Mouse (Mus musculus): ENCODE results near the gene Ptprh. TPM values are rescaled to one million over a fixed set of nuclear protein-coding genes. Genes with fewer than 3 reads are reported as not detected.

Gene Ptprh
- polyA plus RNA-seq, 1 experiment from 2014 or later: 0.04 TPM

Small RNA genes lying within 50 kb of the gene (microRNA-seq; reads per million reads assigned to microRNA genes)
- not detected for gene Gm23577

Other genes starting within 250 kb of the Ptprh start
- gene Gp6, start 206.3 kb downstream of the Ptprh start, polyA plus RNA-seq (2015; fragmentation: Nextera tagmentation; extraction: Ambion mirVana): 0.71 and 0.83 TPM in 2 replicates
- gene Rdh13, start 158.4 kb downstream of the Ptprh start, polyA plus RNA-seq (2015; fragmentation: Nextera tagmentation; extraction: Ambion mirVana): 24.7 and 29.9 TPM in 2 replicates
- 3.3 and 4.2 TPM in 2 replicates for gene Eps8l1, start 143.4 kb downstream of the Ptprh start, polyA plus RNA-seq (2015; fragmentation: Nextera tagmentation; extraction: Ambion mirVana)
- 29.2 and 33.9 TPM in 2 replicates for gene Ppp1r12c, start 102.4 kb downstream of the Ptprh start, polyA plus RNA-seq (2015; fragmentation: Nextera tagmentation; extraction: Ambion mirVana)
- 610 and 755 TPM in 2 replicates for gene Tnnt1, start 87.7 kb downstream of the Ptprh start, polyA plus RNA-seq (2015; fragmentation: Nextera tagmentation; extraction: Ambion mirVana)
- gene Tnni3, start 79.8 kb downstream of the Ptprh start, polyA plus RNA-seq (2015; fragmentation: Nextera tagmentation; extraction: Ambion mirVana): 2,083 and 2,324 TPM in 2 replicates
- 0.59 and 0.95 TPM in 2 replicates for gene Dnaaf3, start 71.6 kb downstream of the Ptprh start, polyA plus RNA-seq (2015; fragmentation: Nextera tagmentation; extraction: Ambion mirVana)
- gene Syt5, start 56.5 kb downstream of the Ptprh start, polyA plus RNA-seq (2015; fragmentation: Nextera tagmentation; extraction: Ambion mirVana): 1.4 and 2.7 TPM in 2 replicates
- 2.4 TPM in 2 replicates for gene Tmem86b, start 27.4 kb upstream of the Ptprh start, polyA plus RNA-seq (2015; fragmentation: Nextera tagmentation; extraction: Ambion mirVana)
- gene Ppp6r1, start 55.0 kb upstream of the Ptprh start, polyA plus RNA-seq (2015; fragmentation: Nextera tagmentation; extraction: Ambion mirVana): 7.2 and 7.4 TPM in 2 replicates
- 74.0 and 79.9 TPM in 2 replicates for gene Hspbp1, start 81.0 kb upstream of the Ptprh start, polyA plus RNA-seq (2015; fragmentation: Nextera tagmentation; extraction: Ambion mirVana)
- 0.46 and 0.91 TPM in 2 replicates for gene Brsk1, start 86.6 kb upstream of the Ptprh start, polyA plus RNA-seq (2015; fragmentation: Nextera tagmentation; extraction: Ambion mirVana)
- gene Tmem150b, start 121.2 kb upstream of the Ptprh start, polyA plus RNA-seq (2015; fragmentation: Nextera tagmentation; extraction: Ambion mirVana): 0.05 and 0.07 TPM in 2 replicates
- gene Kmt5c, start 136.1 kb upstream of the Ptprh start, polyA plus RNA-seq (2015; fragmentation: Nextera tagmentation; extraction: Ambion mirVana): 57.1 and 60.0 TPM in 2 replicates
- 35.4 and 36.4 TPM in 2 replicates for gene Cox6b2, start 149.1 kb upstream of the Ptprh start, polyA plus RNA-seq (2015; fragmentation: Nextera tagmentation; extraction: Ambion mirVana)
- not detected in 2 replicates for gene Fam71e2, start 167.3 kb upstream of the Ptprh start, polyA plus RNA-seq (2015; fragmentation: Nextera tagmentation; extraction: Ambion mirVana)
- gene Il11, start 178.8 kb upstream of the Ptprh start, polyA plus RNA-seq (2015; fragmentation: Nextera tagmentation; extraction: Ambion mirVana): 0.09 TPM in 1 of 2 replicates, not detected in the other
- gene Tmem190, start 178.9 kb upstream of the Ptprh start, polyA plus RNA-seq (2015; fragmentation: Nextera tagmentation; extraction: Ambion mirVana): not detected in 2 replicates
- gene Tmem238, start 185.6 kb upstream of the Ptprh start, polyA plus RNA-seq (2015; fragmentation: Nextera tagmentation; extraction: Ambion mirVana): 4.1 and 4.3 TPM in 2 replicates
- gene Rpl28, start 188.8 kb upstream of the Ptprh start, polyA plus RNA-seq (2015; fragmentation: Nextera tagmentation; extraction: Ambion mirVana): 209 and 245 TPM in 2 replicates
- 327 and 359 TPM in 2 replicates for gene Ube2s, start 208.5 kb upstream of the Ptprh start, polyA plus RNA-seq (2015; fragmentation: Nextera tagmentation; extraction: Ambion mirVana)
- gene Shisa7, start 240.7 kb upstream of the Ptprh start, polyA plus RNA-seq (2015; fragmentation: Nextera tagmentation; extraction: Ambion mirVana): 0.04 TPM in 2 replicates

Measured in heart, embryonic 13.5 days (tissue).